Mouse (Mus musculus): ENCODE measurements around the gene Rxfp4. TPM values are rescaled to one million over a fixed set of nuclear protein-coding genes. Genes with fewer than 3 reads are reported as not detected.

The Rxfp4 gene
- polyA plus RNA-seq, 1 experiment from 2014 or later, result not detected

DNA sequence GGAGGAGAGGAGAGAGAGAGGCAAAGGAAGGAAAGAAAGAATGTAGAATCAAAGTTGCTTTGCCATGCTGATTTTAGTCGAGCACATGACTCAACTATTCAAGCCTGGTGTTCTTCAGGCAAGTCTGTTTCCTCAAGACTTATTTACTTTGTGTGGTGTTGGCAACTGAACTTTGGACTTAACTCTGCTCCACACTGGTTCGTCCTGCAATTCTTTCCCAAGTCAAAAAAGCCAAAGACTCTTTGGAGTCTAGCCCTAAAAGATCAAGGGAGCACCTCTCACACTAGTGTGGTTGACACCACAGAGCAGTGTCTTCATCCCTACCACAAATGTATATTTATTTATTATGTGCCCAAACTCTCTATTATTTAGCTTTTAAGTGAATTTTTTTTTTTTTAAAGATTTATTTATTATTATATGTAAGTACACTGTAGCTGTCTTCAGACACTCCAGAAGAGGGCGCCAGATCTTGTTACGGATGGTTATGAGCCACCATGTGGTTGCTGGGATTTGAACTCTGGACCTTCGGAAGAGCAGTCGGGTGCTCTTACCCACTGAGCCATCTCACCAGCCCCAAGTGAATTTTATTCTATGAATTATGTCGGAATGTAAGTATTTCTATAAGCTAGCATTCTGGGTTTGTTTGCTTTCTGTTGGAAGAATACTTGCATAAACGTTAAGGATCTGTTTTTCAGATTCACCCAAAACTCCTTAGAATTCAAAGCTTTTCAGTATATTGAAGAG, 31.5 kb upstream of the Rxfp4 start:
- peak overlapping the region; percentile 55 for H3K9ac ChIP-seq
- peak overlapping the region; percentile 99 for H3K27ac ChIP-seq
- H3K27me3 ChIP-seq, result no peaks in the 10 kb centered on the region
- ATAC-seq (replicated peaks; ENCODE audit: insufficient number of reproducible peaks, insufficient read depth, low FRiP score, low read depth), result no peak
- peaks cover 16% of the 10 kb centered on the region for H3K4me1 ChIP-seq (replicated peaks)
- WGBS, result 63% methylated on average over 8 of the region's 8 CpGs
- H3K4me3 ChIP-seq, result peak overlapping the region; percentile 96
- H3K36me3 ChIP-seq, result peaks cover 10% of the 10 kb centered on the region
- H3K9me3 ChIP-seq (replicated peaks), result no peaks in the 10 kb centered on the region
- peak overlapping the region; percentile 76 for H3K4me2 ChIP-seq

GRCm38 (mm10) chr3:88683814-88684213, 30.9 kb upstream of the Rxfp4 start:
- no peaks in the 10 kb centered on the region for H3K27me3 ChIP-seq
- 66% methylated on average over 2 of the region's 2 CpGs for WGBS

DNA sequence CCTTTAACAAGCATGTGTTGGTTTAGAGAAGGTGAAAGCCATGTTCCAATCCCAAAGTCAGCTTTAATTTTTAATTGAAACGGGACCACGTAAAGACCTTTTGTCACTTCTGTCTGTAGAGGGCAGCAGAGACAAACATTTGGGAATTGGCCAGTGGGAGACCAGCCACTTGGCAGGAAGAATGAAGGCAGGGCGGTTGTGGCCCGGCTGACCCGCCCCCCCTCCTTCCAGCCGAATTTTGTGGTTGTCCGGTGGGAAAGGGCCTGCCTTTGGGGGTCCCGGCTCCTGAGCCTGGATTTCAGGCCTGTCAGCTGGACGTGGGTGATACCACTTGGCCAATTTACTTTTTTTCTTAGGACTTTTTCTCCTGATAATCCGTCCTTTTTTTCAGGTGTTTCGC, 24.5 kb upstream of the Rxfp4 start:
- Histone ChIP-seq H3K9me3 (replicated peaks) (no peaks in the 10 kb centered on the region), H3K27me3 (no peaks in the 10 kb centered on the region), H3K4me2 (peak overlapping the region; percentile 84), H3K4me3 (peak overlapping the region; percentile 49), H3K9ac (peak overlapping the region; percentile 61; the same call in 1 of the 2 replicates), H3K36me3 (no peaks in the 10 kb centered on the region), H3K27ac (no peak overlapping the region), H3K4me1 (replicated peaks) (peaks cover 4% of the 10 kb centered on the region)
- 0 out of 2 replicates have a peak, but pooled peaks have one; percentile 39 for ATAC-seq (replicated peaks; ENCODE audit: insufficient number of reproducible peaks, insufficient read depth, low FRiP score, low read depth)
- WGBS, result 9% methylated on average over 11 of the region's 11 CpGs

More at GRCm38 (mm10) chr3:88683814-88684213, 30.9 kb upstream of the Rxfp4 start:
- Histone ChIP-seq H3K36me3 (peaks cover 4% of the 10 kb centered on the region; the same call in 1 of the 2 replicates), H3K4me3 (no peak overlapping the region), H3K9ac (no peak overlapping the region), H3K27ac (no peak overlapping the region), H3K9me3 (replicated peaks) (no peaks in the 10 kb centered on the region), H3K4me1 (replicated peaks) (peaks cover 16% of the 10 kb centered on the region), H3K4me2 (no peak overlapping the region)
- no peak for ATAC-seq (replicated peaks; ENCODE audit: insufficient number of reproducible peaks, insufficient read depth, low FRiP score, low read depth)

DNA sequence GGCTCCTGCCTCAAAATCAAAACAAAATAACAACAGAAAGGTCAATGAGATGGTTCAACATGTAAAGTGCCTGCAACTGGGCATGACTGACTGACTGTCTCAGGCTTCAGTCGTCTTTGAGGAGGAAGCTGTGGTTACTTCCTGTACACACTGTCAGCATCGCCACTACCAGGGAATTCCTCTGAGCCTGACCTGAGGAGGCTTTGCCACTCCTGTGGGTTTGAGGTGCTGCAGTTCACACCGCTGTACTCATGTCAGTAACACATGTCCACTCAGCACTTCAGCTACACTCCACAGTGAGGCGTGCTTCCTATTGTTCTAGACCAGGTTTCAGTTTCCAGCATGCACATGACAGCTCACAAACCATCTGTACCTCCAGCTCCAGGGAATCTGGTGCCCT, 11.2 kb upstream of the Rxfp4 start:
- H3K9me3 ChIP-seq (replicated peaks), result no peaks in the 10 kb centered on the region
- H3K4me1 ChIP-seq (replicated peaks), result peaks cover 3% of the 10 kb centered on the region
- no peak for ATAC-seq (replicated peaks; ENCODE audit: insufficient number of reproducible peaks, insufficient read depth, low FRiP score, low read depth)
- H3K27ac ChIP-seq, result no peak overlapping the region
- H3K27me3 ChIP-seq, result no peaks in the 10 kb centered on the region
- H3K4me2 ChIP-seq, result no peak overlapping the region
- WGBS, result 54% methylated on average over 4 of the region's 4 CpGs
- no peaks in the 10 kb centered on the region for H3K36me3 ChIP-seq
- no peak overlapping the region for H3K9ac ChIP-seq
- H3K4me3 ChIP-seq, result no peak overlapping the region

GRCm38 (mm10) chr3:88659798-88660197, 6.9 kb upstream of the Rxfp4 start:
- no peak overlapping the region for H3K4me2 ChIP-seq
- H3K36me3 ChIP-seq, result no peaks in the 10 kb centered on the region
- no peaks in the 10 kb centered on the region for H3K9me3 ChIP-seq (replicated peaks)
- no peaks in the 10 kb centered on the region for H3K27me3 ChIP-seq
- no peak for ATAC-seq (replicated peaks; ENCODE audit: insufficient number of reproducible peaks, insufficient read depth, low FRiP score, low read depth)
- H3K4me3 ChIP-seq, result no peak overlapping the region
- peaks cover 9% of the 10 kb centered on the region for H3K4me1 ChIP-seq (replicated peaks)
- WGBS, result 30% methylated on average over 6 of the region's 6 CpGs
- no peak overlapping the region for H3K27ac ChIP-seq
- H3K9ac ChIP-seq, result no peak overlapping the region

GRCm38 (mm10) chr3:88658441-88659127, 5.6 kb upstream of the Rxfp4 start:
- 59% methylated on average over 5 of the region's 5 CpGs for WGBS
- no peak for ATAC-seq (replicated peaks; ENCODE audit: insufficient number of reproducible peaks, insufficient read depth, low FRiP score, low read depth)
- H3K27me3 ChIP-seq, result no peaks in the 10 kb centered on the region
- no peaks in the 10 kb centered on the region for H3K9me3 ChIP-seq (replicated peaks)
- H3K4me2 ChIP-seq, result no peak overlapping the region
- H3K9ac ChIP-seq, result no peak overlapping the region
- H3K36me3 ChIP-seq, result no peaks in the 10 kb centered on the region
- H3K4me3 ChIP-seq, result no peak overlapping the region
- H3K27ac ChIP-seq, result no peak overlapping the region
- peaks cover 21% of the 10 kb centered on the region for H3K4me1 ChIP-seq (replicated peaks)

DNA sequence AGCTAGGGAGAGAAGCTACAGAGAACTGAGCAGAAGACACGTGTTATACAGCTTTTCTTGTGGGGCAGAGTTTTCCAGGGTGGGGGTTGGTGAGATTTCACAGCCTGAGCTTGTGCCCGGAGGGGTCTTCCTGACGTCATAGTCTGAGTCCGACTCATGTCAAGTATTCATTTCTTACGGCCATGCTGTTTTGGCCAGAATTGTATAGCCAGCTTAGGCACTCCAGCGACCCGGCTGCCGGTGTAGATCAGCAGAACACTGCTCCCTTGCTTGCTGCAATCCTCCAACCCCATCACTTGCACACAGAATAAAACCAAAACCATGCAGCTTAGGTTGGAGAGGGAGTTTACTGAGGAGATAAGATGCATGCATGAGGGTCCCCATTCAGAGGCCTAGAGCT, 2.7 kb upstream of the Rxfp4 start:
- no peak overlapping the region for H3K4me2 ChIP-seq
- WGBS, result 77% methylated on average over 8 of the region's 8 CpGs
- no peaks in the 10 kb centered on the region for H3K9me3 ChIP-seq (replicated peaks)
- H3K4me3 ChIP-seq, result no peak overlapping the region
- peaks cover 34% of the 10 kb centered on the region for H3K4me1 ChIP-seq (replicated peaks)
- no peaks in the 10 kb centered on the region for H3K27me3 ChIP-seq
- no peak overlapping the region for H3K27ac ChIP-seq
- no peaks in the 10 kb centered on the region for H3K36me3 ChIP-seq
- ATAC-seq (replicated peaks; ENCODE audit: insufficient number of reproducible peaks, insufficient read depth, low FRiP score, low read depth), result no peak
- H3K9ac ChIP-seq, result no peak overlapping the region

DNA sequence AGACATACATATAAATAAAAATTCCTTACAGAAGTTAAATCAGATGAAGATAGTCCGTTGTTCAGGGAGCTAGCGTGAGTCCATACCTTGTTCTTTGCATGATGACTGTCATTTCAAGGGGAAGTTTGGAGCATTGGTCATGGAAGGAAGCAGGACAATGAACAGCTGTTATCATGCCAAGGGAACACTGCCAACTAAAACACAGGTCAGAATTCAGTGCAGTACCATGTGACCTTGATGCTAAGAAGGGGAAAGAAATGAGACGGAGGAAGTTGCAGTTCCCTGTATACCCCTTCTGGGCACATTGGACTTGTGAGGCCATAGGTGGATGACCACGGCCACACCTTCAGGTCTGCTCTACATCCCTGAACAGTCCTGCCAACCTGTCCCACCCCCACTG, 1.7 kb upstream of the Rxfp4 start:
- H3K4me1 ChIP-seq (replicated peaks), result peaks cover 31% of the 10 kb centered on the region
- WGBS, result 45% methylated on average over 4 of the region's 4 CpGs
- H3K36me3 ChIP-seq, result no peaks in the 10 kb centered on the region
- no peaks in the 10 kb centered on the region for H3K27me3 ChIP-seq
- peak; percentile 65 for ATAC-seq (replicated peaks; ENCODE audit: insufficient number of reproducible peaks, insufficient read depth, low FRiP score, low read depth)
- H3K4me3 ChIP-seq, result no peak overlapping the region
- peak overlapping the region; percentile 16; the same call in 1 of the 2 replicates for H3K4me2 ChIP-seq
- H3K9me3 ChIP-seq (replicated peaks), result no peaks in the 10 kb centered on the region
- H3K9ac ChIP-seq, result no peak overlapping the region
- H3K27ac ChIP-seq, result peak overlapping the region; percentile 31

DNA sequence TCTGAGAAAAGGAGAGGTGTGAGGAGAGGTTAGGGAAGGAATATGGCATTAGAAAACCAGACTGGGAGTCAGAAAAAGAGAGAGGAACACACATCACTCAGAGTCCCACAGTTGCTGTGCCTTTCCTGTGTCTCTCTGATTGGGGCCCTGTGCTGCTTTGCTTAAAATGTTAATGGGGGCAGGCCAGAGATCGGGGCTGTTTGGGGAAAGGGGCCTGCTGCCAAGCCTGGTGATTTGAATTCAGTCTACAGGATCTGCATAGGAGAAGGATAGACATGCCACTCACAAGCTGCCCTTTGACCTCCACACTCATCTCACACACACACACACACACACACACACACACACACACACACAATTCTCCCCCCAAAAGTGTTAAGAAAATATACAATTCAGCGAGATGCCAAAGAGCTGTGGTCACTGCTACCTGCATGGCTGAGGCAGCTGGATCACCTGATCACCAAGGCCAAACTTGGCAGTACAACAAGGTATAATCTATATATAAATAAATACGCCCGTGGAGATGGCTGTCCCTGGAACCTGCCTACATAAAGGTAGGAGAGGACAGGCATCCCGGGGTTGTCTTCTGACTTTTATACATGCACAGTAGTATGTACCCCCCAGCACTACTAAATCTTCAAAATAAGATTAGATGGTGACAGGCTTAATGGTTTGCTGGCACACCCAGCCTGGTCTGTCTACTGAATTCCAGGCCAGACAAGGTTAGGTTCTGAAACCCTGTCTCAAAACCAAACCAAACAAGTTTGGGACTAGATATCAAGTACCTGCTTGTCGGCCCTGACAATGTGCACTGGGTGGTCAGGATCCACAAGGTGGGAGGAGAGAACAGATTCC, 801 bp upstream of the Rxfp4 start:
- Histone ChIP-seq H3K36me3 (no peaks in the 10 kb centered on the region), H3K9me3 (replicated peaks) (no peaks in the 10 kb centered on the region), H3K27me3 (no peaks in the 10 kb centered on the region), H3K4me1 (replicated peaks) (peaks cover 30% of the 10 kb centered on the region), H3K9ac (no peak overlapping the region), H3K27ac (peak overlapping the region; percentile 31; the same call in 1 of the 2 replicates), H3K4me2 (no peak overlapping the region), H3K4me3 (no peak overlapping the region)
- 58% methylated on average over 6 of the region's 6 CpGs for WGBS
- no peak for ATAC-seq (replicated peaks; ENCODE audit: insufficient number of reproducible peaks, insufficient read depth, low FRiP score, low read depth)

- H3K27me3 ChIP-seq, result no peaks in the 10 kb centered on the region
- 66% methylated on average over 18 of the region's 18 CpGs for WGBS
- H3K4me2 ChIP-seq, result no peak overlapping the region
- H3K9me3 ChIP-seq (replicated peaks), result no peaks in the 10 kb centered on the region
- no peak overlapping the region for H3K9ac ChIP-seq
- no peak overlapping the region for H3K27ac ChIP-seq
- ATAC-seq (replicated peaks; ENCODE audit: insufficient number of reproducible peaks, insufficient read depth, low FRiP score, low read depth), result no peak
- no peak overlapping the region for H3K4me3 ChIP-seq
- peaks cover 14% of the 10 kb centered on the region for H3K36me3 ChIP-seq
- H3K4me1 ChIP-seq (replicated peaks), result peaks cover 30% of the 10 kb centered on the region
These were observed 998 bp downstream of the Rxfp4 start for GRCm38 (mm10) chr3:88651669-88652618.

All from heart, embryonic 15.5 days (tissue).